Mouse (Mus musculus) midbrain, embryonic 11.5 days (tissue): Measurements from ENCODE around the gene Vps9d1. TPM values are rescaled to one million over a fixed set of nuclear protein-coding genes. Genes with fewer than 3 reads are reported as not detected.

ENCODE experiments used
- polyA plus RNA-seq: library from polyadenylated mRNA; unstranded; fragments of >200 nt; fragmentation: Nextera tagmentation; extraction: Ambion mirVana; gene quantifications from 2 replicates; pipeline ENCODE4 v1.2.1, GENCODE M21; 2014

Gene Vps9d1
- polyA plus RNA-seq, 1 experiment from 2014 or later = 23.7 TPM

Other genes with a start within 250 kb of the Vps9d1 start
- gene Ankrd11, start 212.1 kb downstream of the Vps9d1 start, polyA plus RNA-seq = 61.9 and 72.0 TPM in 2 replicates
- 35.9 TPM in 2 replicates for gene Spg7, start 191.4 kb downstream of the Vps9d1 start, polyA plus RNA-seq
- gene Rpl13, start 152.0 kb downstream of the Vps9d1 start, polyA plus RNA-seq = 1,312 and 1,403 TPM in 2 replicates
- gene Cpne7, start 137.0 kb downstream of the Vps9d1 start, polyA plus RNA-seq = 0.07 TPM in 1 of 2 replicates, not detected in the other
- gene Sult5a1, start 96.0 kb downstream of the Vps9d1 start, polyA plus RNA-seq = 2.9 and 3.2 TPM in 2 replicates
- gene Dpep1, start 68.1 kb downstream of the Vps9d1 start, polyA plus RNA-seq = 1.7 and 2.2 TPM in 2 replicates
- gene Chmp1a, start 41.6 kb downstream of the Vps9d1 start, polyA plus RNA-seq = 92.7 and 104 TPM in 2 replicates
- 5.9 and 6.0 TPM in 2 replicates for gene Spata33, start 41.5 kb downstream of the Vps9d1 start, polyA plus RNA-seq
- gene Cdk10, start 29.5 kb downstream of the Vps9d1 start, polyA plus RNA-seq = 30.9 and 34.3 TPM in 2 replicates
- 1.2 and 1.7 TPM in 2 replicates for gene Spata2l, start 18.1 kb downstream of the Vps9d1 start, polyA plus RNA-seq
- 15.2 and 19.0 TPM in 2 replicates for gene Zfp276, start 153 bp downstream of the Vps9d1 start, polyA plus RNA-seq
- gene Fanca, start 64.2 kb upstream of the Vps9d1 start, polyA plus RNA-seq = 31.5 and 33.1 TPM in 2 replicates
- 9.2 and 13.2 TPM in 2 replicates for gene Spire2, start 78.4 kb upstream of the Vps9d1 start, polyA plus RNA-seq
- 171 and 181 TPM in 2 replicates for gene Tcf25, start 119.4 kb upstream of the Vps9d1 start, polyA plus RNA-seq
- 0.06 and 0.12 TPM in 2 replicates for gene Mc1r, start 152.8 kb upstream of the Vps9d1 start, polyA plus RNA-seq
- gene Tubb3, start 157.1 kb upstream of the Vps9d1 start, polyA plus RNA-seq = 777 and 840 TPM in 2 replicates
- 35.3 and 35.5 TPM in 2 replicates for gene Def8, start 169.2 kb upstream of the Vps9d1 start, polyA plus RNA-seq
- 38.4 and 39.9 TPM in 2 replicates for gene Afg3l1, start 223.6 kb upstream of the Vps9d1 start, polyA plus RNA-seq